Mouse (Mus musculus) forebrain, postnatal 0 days (tissue): ENCODE data around the gene Bnc2. TPM values are rescaled to one million over a fixed set of nuclear protein-coding genes. Genes with fewer than 3 reads are reported as not detected.

Source experiments
- ATAC-seq: fragments of 200-750 bp; cut with Nextera tagmentation; 2 replicates; pipeline ENCODE4 v1.8.0; 2017; ENCODE audit warnings: mild to moderate bottlenecking, moderate library complexity
- DNase-seq: peaks from one replicate; pipeline ENCODE4 v3.0.0-alpha.2; 2015
- H3K27ac ChIP-seq: fragments of 300-500 bp; sonication (generic); 2 replicates; pipeline ENCODE4 v1.5.1; 2014; ENCODE audit warnings: low read depth, mild to moderate bottlenecking, antibody characterized with exemption, low read length, moderate library complexity, mixed read lengths
- H3K27me3 ChIP-seq: fragments of 300-500 bp; sonication (generic); 2 replicates; pipeline ENCODE4 v1.6.1; 2014; ENCODE audit warnings: mild to moderate bottlenecking, low read length, mixed read lengths; ENCODE audit not compliant: insufficient read depth
- H3K36me3 ChIP-seq: fragments of 300-500 bp; sonication (generic); 2 replicates; pipeline ENCODE4 v1.6.1; 2014; ENCODE audit warnings: mild to moderate bottlenecking, moderate library complexity; ENCODE audit not compliant: insufficient read depth
- H3K4me1 ChIP-seq: fragments of 300-500 bp; sonication (generic); 2 replicates; pipeline ENCODE4 v1.6.1; 2014; ENCODE audit warnings: antibody characterized with exemption; ENCODE audit not compliant: insufficient read depth
- H3K4me2 ChIP-seq: fragments of 300-500 bp; sonication (generic); 2 replicates; pipeline ENCODE4 v1.6.1; 2014; ENCODE audit warnings: low read depth, mild to moderate bottlenecking, moderate library complexity
- H3K4me3 ChIP-seq: fragments of 300-500 bp; sonication (generic); 2 replicates; pipeline ENCODE4 v1.5.1; 2014; ENCODE audit warnings: low read depth, low read length, mixed read lengths
- H3K9ac ChIP-seq: fragments of 300-500 bp; sonication (generic); 2 replicates; pipeline ENCODE4 v1.6.1; 2014; ENCODE audit warnings: mild to moderate bottlenecking
- H3K9me3 ChIP-seq: fragments of 300-500 bp; sonication (generic); 2 replicates; pipeline ENCODE4 v1.6.1; 2016; ENCODE audit warnings: low read length
- CTCF ChIP-seq: sonication (generic); IDR thresholded peaks from 2 replicates; pipeline ENCODE4 v1.5.1; 2016; ENCODE audit warnings: antibody characterized with exemption, control low read depth, low read depth
- WGBS: fragments of 180-500 bp; shearing (Covaris S2); extraction: QIAGEN DNeasy Blood & Tissue Kit; methylation state at CpG from one replicate; pipeline ENCODE4 v1.1.7; 2014; 5-methylcytosine and 5-hydroxymethylcytosine counted together
- polyA plus RNA-seq: library from polyadenylated mRNA; unstranded; fragments of >200 nt; fragmentation: Nextera tagmentation; extraction: Ambion mirVana; gene quantifications from 2 replicates; pipeline ENCODE4 v1.2.1, GENCODE M21; 2015
- total RNA-seq: library from RNA; depleted of rRNA; stranded (reverse); fragments of >200 nt; gene quantifications from 2 replicates; pipeline ENCODE4 v1.2.3, GENCODE M21; 2014

Gene Bnc2
- total and polyA plus RNA-seq, 2 experiments from 2014 or later: 2.0 to 11.6 TPM

- Histone ChIP-seq H3K4me3 (no peak overlapping the region), H3K4me1 (no peaks in the 10 kb centered on the region), H3K36me3 (no peaks in the 10 kb centered on the region), H3K4me2 (no peak overlapping the region), H3K9ac (no peak overlapping the region), H3K27ac (no peak overlapping the region), H3K27me3 (no peaks in the 10 kb centered on the region; the same call in 1 of the 2 replicates), H3K9me3 (no peaks in the 10 kb centered on the region)
- ATAC-seq: peak; percentile 61; the same call in 1 of the 2 replicates
- WGBS: 60% methylated on average over 9 of the region's 9 CpGs
- TF ChIP-seq CTCF: no peak
- DNase-seq: no peak
Observed at GRCm38 (mm10) chr4:84306928-84307606, 368.0 kb downstream of the Bnc2 start.

- no peak overlapping the region for H3K9ac ChIP-seq
- H3K27me3 ChIP-seq: no peaks in the 10 kb centered on the region
- no peak overlapping the region for H3K27ac ChIP-seq
- no peaks in the 10 kb centered on the region for H3K4me1 ChIP-seq
- H3K9me3 ChIP-seq: peaks cover 4% of the 10 kb centered on the region; the same call in 1 of the 2 replicates
- no peak overlapping the region for H3K4me3 ChIP-seq
- TF ChIP-seq CTCF: no peak
- H3K4me2 ChIP-seq: no peak overlapping the region
- DNase-seq (no peak), ATAC-seq (no peak)
- H3K36me3 ChIP-seq: no peaks in the 10 kb centered on the region
- WGBS: 84% methylated on average over 3 of the region's 3 CpGs
Observed at GRCm38 (mm10) chr4:84302949-84303348, 372.1 kb downstream of the Bnc2 start.

DNA sequence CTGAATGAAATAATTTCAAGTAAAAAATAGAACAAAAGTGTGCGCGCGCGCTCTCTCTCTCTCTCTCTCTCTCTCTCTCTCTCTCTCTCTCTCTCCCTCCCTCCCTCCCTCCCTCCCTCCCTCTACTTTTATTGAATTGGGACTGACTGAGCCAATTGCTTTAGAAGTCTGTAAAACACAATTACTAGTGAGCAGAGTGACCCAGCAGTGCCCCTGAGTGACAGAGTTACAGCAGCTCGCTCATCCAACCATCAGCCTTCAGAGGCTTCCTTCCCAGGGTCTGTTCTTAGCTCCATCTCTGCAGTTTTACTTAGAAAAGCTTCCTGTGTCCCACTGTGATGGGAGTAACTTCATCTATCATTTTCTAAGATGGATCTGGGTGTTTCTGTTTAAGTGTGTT lies 389.9 kb downstream of the Bnc2 start:
- no peak for TF ChIP-seq CTCF

DNA sequence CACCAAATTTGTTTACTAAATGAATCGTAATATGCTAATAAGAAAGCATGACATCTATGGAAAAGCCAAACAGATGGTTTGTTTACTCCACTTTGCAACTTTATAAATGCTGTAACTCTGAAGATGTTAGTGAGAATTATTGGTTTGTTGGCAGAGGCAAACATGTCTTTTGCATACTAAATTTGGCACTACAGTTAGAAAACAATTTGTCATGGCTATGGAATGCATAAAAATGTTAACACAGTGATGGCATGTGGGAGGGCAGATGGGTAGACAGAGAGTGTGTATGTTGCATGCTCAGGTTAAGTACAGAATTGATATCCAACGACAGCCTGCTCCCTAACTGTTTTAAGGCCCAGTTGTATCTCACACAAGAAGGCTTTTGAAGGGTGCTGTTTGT lies 392.4 kb downstream of the Bnc2 start:
- no peaks in the 10 kb centered on the region for H3K4me1 ChIP-seq
- no peak overlapping the region for H3K9ac ChIP-seq
- no peaks in the 10 kb centered on the region for H3K36me3 ChIP-seq
- 0 out of 2 replicates have a peak, but pooled peaks cover 3% of the 10 kb centered on the region for H3K27me3 ChIP-seq
- DNase-seq: peak; percentile 70
- no peak for TF ChIP-seq CTCF
- H3K4me2 ChIP-seq: no peak overlapping the region
- no peak overlapping the region for H3K27ac ChIP-seq
- no peaks in the 10 kb centered on the region for H3K9me3 ChIP-seq
- 50% methylated on average over 2 of the region's 2 CpGs for WGBS
- peak; percentile 92 for ATAC-seq
- H3K4me3 ChIP-seq: no peak overlapping the region

More for the DNA sequence above, 389.9 kb downstream of the Bnc2 start:
- no peak for ATAC-seq
- Histone ChIP-seq H3K9ac (no peak overlapping the region), H3K36me3 (no peaks in the 10 kb centered on the region), H3K9me3 (no peaks in the 10 kb centered on the region), H3K27ac (no peak overlapping the region), H3K4me3 (no peak overlapping the region), H3K4me1 (no peaks in the 10 kb centered on the region), H3K4me2 (no peak overlapping the region), H3K27me3 (no peaks in the 10 kb centered on the region)
- DNase-seq: no peak
- WGBS: 55% methylated on average over 5 of the region's 5 CpGs

GRCm38 (mm10) chr4:84278156-84278555 lies 396.9 kb downstream of the Bnc2 start:
- no peak for DNase-seq

DNA sequence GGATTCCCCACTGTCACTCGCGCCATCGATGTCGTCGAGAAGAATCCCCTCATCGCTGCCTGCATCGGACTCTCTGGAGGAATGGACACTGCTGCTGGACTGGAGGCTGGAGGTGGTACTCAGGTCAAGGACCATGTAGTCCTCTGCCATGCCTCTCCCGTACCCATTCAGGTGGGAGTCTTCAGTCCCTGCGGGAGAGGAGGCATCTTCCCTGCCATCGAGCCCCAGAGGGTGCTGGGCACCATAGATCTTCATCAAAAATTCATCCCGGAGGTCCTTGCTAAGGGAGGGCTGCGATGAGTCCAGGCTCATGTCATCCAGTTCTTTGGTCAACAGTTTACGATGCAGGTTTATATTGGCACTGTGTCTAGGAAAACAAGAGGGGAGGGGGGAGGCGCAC lies 399.0 kb downstream of the Bnc2 start:
- H3K9me3 ChIP-seq: no peaks in the 10 kb centered on the region
- H3K4me3 ChIP-seq: no peak overlapping the region
- H3K27me3 ChIP-seq: peaks cover 3% of the 10 kb centered on the region; the same call in 1 of the 2 replicates
- no peaks in the 10 kb centered on the region for H3K36me3 ChIP-seq
- no peak overlapping the region for H3K9ac ChIP-seq
- no peak for TF ChIP-seq CTCF
- 80% methylated on average over 14 of the region's 14 CpGs for WGBS
- H3K4me2 ChIP-seq: no peak overlapping the region
- H3K4me1 ChIP-seq: no peaks in the 10 kb centered on the region
- DNase-seq (no peak), ATAC-seq (no peak)
- H3K27ac ChIP-seq: no peak overlapping the region

More at GRCm38 (mm10) chr4:84278156-84278555, 396.9 kb downstream of the Bnc2 start:
- WGBS: 79% methylated on average over 6 of the region's 6 CpGs
- no peak for ATAC-seq
- Histone ChIP-seq H3K27me3 (0 out of 2 replicates have a peak, but pooled peaks cover 3% of the 10 kb centered on the region), H3K4me3 (no peak overlapping the region), H3K36me3 (no peaks in the 10 kb centered on the region), H3K27ac (no peak overlapping the region), H3K4me2 (no peak overlapping the region), H3K4me1 (no peaks in the 10 kb centered on the region), H3K9me3 (no peaks in the 10 kb centered on the region), H3K9ac (no peak overlapping the region)
- TF ChIP-seq CTCF: no peak

GRCm38 (mm10) chr4:84274158-84274557 lies 400.9 kb downstream of the Bnc2 start:
- no peaks in the 10 kb centered on the region for H3K9me3 ChIP-seq
- WGBS: 26% methylated on average over 3 of the region's 3 CpGs
- H3K27ac ChIP-seq: no peak overlapping the region
- H3K4me3 ChIP-seq: no peak overlapping the region
- no peak for TF ChIP-seq CTCF
- ATAC-seq (peak; percentile 43), DNase-seq (no peak)
- no peaks in the 10 kb centered on the region for H3K36me3 ChIP-seq
- no peaks in the 10 kb centered on the region for H3K4me1 ChIP-seq
- H3K27me3 ChIP-seq: peaks cover 3% of the 10 kb centered on the region; the same call in 1 of the 2 replicates
- no peak overlapping the region for H3K9ac ChIP-seq
- H3K4me2 ChIP-seq: no peak overlapping the region
